Mouse (Mus musculus): ENCODE measurements around the gene Large1. TPM values are rescaled to one million over a fixed set of nuclear protein-coding genes. Genes with fewer than 3 reads are reported as not detected.

Large1 gene
- polyA plus RNA-seq, 1 experiment from 2014 or later = 11.0 TPM

GRCm38 (mm10) chr8:72899321-72899720 lies 454.0 kb downstream of the Large1 start:
- 94% methylated on average over 3 of the region's 3 CpGs for WGBS
- H3K27me3 ChIP-seq (ENCODE audit: control insufficient read depth, insufficient read depth, low read length) = no peaks in the 10 kb centered on the region
- H3K27ac ChIP-seq (ENCODE audit: low read depth, low read length) = no peak overlapping the region
- no peaks in the 10 kb centered on the region for H3K36me3 ChIP-seq (ENCODE audit: control insufficient read depth, insufficient read depth, low read length)
- no peak overlapping the region for H3K9ac ChIP-seq (ENCODE audit: low read length)
- H3K4me2 ChIP-seq (ENCODE audit: low read depth) = no peak overlapping the region
- ATAC-seq (ENCODE audit: insufficient read depth, low FRiP score, low TSS enrichment) (no peak), DNase-seq (ENCODE audit: low spot score) (no peak)
- no peaks in the 10 kb centered on the region for H3K4me1 ChIP-seq (ENCODE audit: control insufficient read depth, insufficient read depth, low read length)
- H3K4me3 ChIP-seq (ENCODE audit: low read depth, low read length) = no peak overlapping the region
- no peaks in the 10 kb centered on the region for H3K9me3 ChIP-seq (ENCODE audit: control insufficient read depth, low read length)

- Histone ChIP-seq H3K27ac (ENCODE audit: low read depth, low read length) (no peak overlapping the region), H3K9ac (ENCODE audit: low read length) (no peak overlapping the region), H3K27me3 (ENCODE audit: control insufficient read depth, insufficient read depth, low read length) (no peaks in the 10 kb centered on the region), H3K4me1 (ENCODE audit: control insufficient read depth, insufficient read depth, low read length) (no peaks in the 10 kb centered on the region), H3K4me2 (ENCODE audit: low read depth) (no peak overlapping the region), H3K36me3 (ENCODE audit: control insufficient read depth, insufficient read depth, low read length) (no peaks in the 10 kb centered on the region), H3K9me3 (ENCODE audit: control insufficient read depth, low read length) (no peaks in the 10 kb centered on the region), H3K4me3 (ENCODE audit: low read depth, low read length) (no peak overlapping the region)
- DNase-seq (ENCODE audit: low spot score) = no peak
- no peak for ATAC-seq (ENCODE audit: insufficient read depth, low FRiP score, low TSS enrichment)
- WGBS = 93% methylated on average over 2 of the region's 2 CpGs
Measured at GRCm38 (mm10) chr8:72883033-72883432, 470.3 kb downstream of the Large1 start.

GRCm38 (mm10) chr8:72873411-72873810 lies 479.9 kb downstream of the Large1 start:
- H3K4me3 ChIP-seq (ENCODE audit: low read depth, low read length) = no peak overlapping the region
- H3K27ac ChIP-seq (ENCODE audit: low read depth, low read length) = no peak overlapping the region
- DNase-seq (ENCODE audit: low spot score) = no peak
- WGBS = 92% methylated on average over 2 of the region's 2 CpGs
- H3K9ac ChIP-seq (ENCODE audit: low read length) = no peak overlapping the region
- no peak for ATAC-seq (ENCODE audit: insufficient read depth, low FRiP score, low TSS enrichment)
- no peaks in the 10 kb centered on the region for H3K36me3 ChIP-seq (ENCODE audit: control insufficient read depth, insufficient read depth, low read length)
- H3K4me1 ChIP-seq (ENCODE audit: control insufficient read depth, insufficient read depth, low read length) = no peaks in the 10 kb centered on the region
- H3K9me3 ChIP-seq (ENCODE audit: control insufficient read depth, low read length) = no peaks in the 10 kb centered on the region
- H3K4me2 ChIP-seq (ENCODE audit: low read depth) = no peak overlapping the region
- no peaks in the 10 kb centered on the region for H3K27me3 ChIP-seq (ENCODE audit: control insufficient read depth, insufficient read depth, low read length)

GRCm38 (mm10) chr8:72846881-72847280 lies 506.5 kb downstream of the Large1 start:
- H3K4me3 ChIP-seq (ENCODE audit: low read depth, low read length) = no peak overlapping the region
- no peaks in the 10 kb centered on the region for H3K27me3 ChIP-seq (ENCODE audit: control insufficient read depth, insufficient read depth, low read length)
- H3K4me1 ChIP-seq (ENCODE audit: control insufficient read depth, insufficient read depth, low read length) = no peaks in the 10 kb centered on the region
- no peak overlapping the region for H3K4me2 ChIP-seq (ENCODE audit: low read depth)
- no peak for DNase-seq (ENCODE audit: low spot score)
- no peak for ATAC-seq (ENCODE audit: insufficient read depth, low FRiP score, low TSS enrichment)
- no peaks in the 10 kb centered on the region for H3K36me3 ChIP-seq (ENCODE audit: control insufficient read depth, insufficient read depth, low read length)
- no peak overlapping the region for H3K27ac ChIP-seq (ENCODE audit: low read depth, low read length)
- H3K9me3 ChIP-seq (ENCODE audit: control insufficient read depth, low read length) = no peaks in the 10 kb centered on the region
- no peak overlapping the region for H3K9ac ChIP-seq (ENCODE audit: low read length)

GRCm38 (mm10) chr8:72835863-72836262 lies 517.5 kb downstream of the Large1 start:
- no peak for ATAC-seq (ENCODE audit: insufficient read depth, low FRiP score, low TSS enrichment)
- Histone ChIP-seq H3K4me1 (ENCODE audit: control insufficient read depth, insufficient read depth, low read length) (no peaks in the 10 kb centered on the region), H3K27ac (ENCODE audit: low read depth, low read length) (no peak overlapping the region), H3K27me3 (ENCODE audit: control insufficient read depth, insufficient read depth, low read length) (no peaks in the 10 kb centered on the region), H3K9me3 (ENCODE audit: control insufficient read depth, low read length) (no peaks in the 10 kb centered on the region), H3K9ac (ENCODE audit: low read length) (no peak overlapping the region), H3K4me3 (ENCODE audit: low read depth, low read length) (no peak overlapping the region), H3K36me3 (ENCODE audit: control insufficient read depth, insufficient read depth, low read length) (0 out of 2 replicates have a peak, but pooled peaks cover 2% of the 10 kb centered on the region), H3K4me2 (ENCODE audit: low read depth) (no peak overlapping the region)
- WGBS = 88% methylated on average over 4 of the region's 4 CpGs
- no peak for DNase-seq (ENCODE audit: low spot score)

- Histone ChIP-seq H3K27me3 (ENCODE audit: control insufficient read depth, insufficient read depth, low read length) (no peaks in the 10 kb centered on the region), H3K27ac (ENCODE audit: low read depth, low read length) (no peak overlapping the region), H3K36me3 (ENCODE audit: control insufficient read depth, insufficient read depth, low read length) (0 out of 2 replicates have a peak, but pooled peaks cover 2% of the 10 kb centered on the region), H3K4me2 (ENCODE audit: low read depth) (no peak overlapping the region), H3K9me3 (ENCODE audit: control insufficient read depth, low read length) (no peaks in the 10 kb centered on the region), H3K4me3 (ENCODE audit: low read depth, low read length) (no peak overlapping the region), H3K4me1 (ENCODE audit: control insufficient read depth, insufficient read depth, low read length) (no peaks in the 10 kb centered on the region), H3K9ac (ENCODE audit: low read length) (no peak overlapping the region)
- WGBS = 87% methylated on average over 2 of the region's 2 CpGs
- DNase-seq (ENCODE audit: low spot score) (no peak), ATAC-seq (ENCODE audit: insufficient read depth, low FRiP score, low TSS enrichment) (no peak)
Measured at GRCm38 (mm10) chr8:72833112-72833511, 520.2 kb downstream of the Large1 start.

GRCm38 (mm10) chr8:72832371-72832770 lies 521.0 kb downstream of the Large1 start:
- no peak overlapping the region for H3K4me2 ChIP-seq (ENCODE audit: low read depth)
- no peak overlapping the region for H3K9ac ChIP-seq (ENCODE audit: low read length)
- 0 out of 2 replicates have a peak, but pooled peaks cover 2% of the 10 kb centered on the region for H3K36me3 ChIP-seq (ENCODE audit: control insufficient read depth, insufficient read depth, low read length)
- ATAC-seq (ENCODE audit: insufficient read depth, low FRiP score, low TSS enrichment) (no peak), DNase-seq (ENCODE audit: low spot score) (no peak)
- no peaks in the 10 kb centered on the region for H3K27me3 ChIP-seq (ENCODE audit: control insufficient read depth, insufficient read depth, low read length)
- 86% methylated on average over 1 of the region's 1 CpGs for WGBS
- H3K9me3 ChIP-seq (ENCODE audit: control insufficient read depth, low read length) = no peaks in the 10 kb centered on the region
- no peak overlapping the region for H3K27ac ChIP-seq (ENCODE audit: low read depth, low read length)
- no peaks in the 10 kb centered on the region for H3K4me1 ChIP-seq (ENCODE audit: control insufficient read depth, insufficient read depth, low read length)
- no peak overlapping the region for H3K4me3 ChIP-seq (ENCODE audit: low read depth, low read length)

- WGBS = 89% methylated on average over 5 of the region's 5 CpGs
- Histone ChIP-seq H3K27ac (ENCODE audit: low read depth, low read length) (no peak overlapping the region), H3K4me3 (ENCODE audit: low read depth, low read length) (no peak overlapping the region), H3K4me2 (ENCODE audit: low read depth) (no peak overlapping the region), H3K27me3 (ENCODE audit: control insufficient read depth, insufficient read depth, low read length) (no peaks in the 10 kb centered on the region), H3K9ac (ENCODE audit: low read length) (no peak overlapping the region), H3K4me1 (ENCODE audit: control insufficient read depth, insufficient read depth, low read length) (no peaks in the 10 kb centered on the region), H3K9me3 (ENCODE audit: control insufficient read depth, low read length) (no peaks in the 10 kb centered on the region), H3K36me3 (ENCODE audit: control insufficient read depth, insufficient read depth, low read length) (no peaks in the 10 kb centered on the region)
- DNase-seq (ENCODE audit: low spot score) (no peak), ATAC-seq (ENCODE audit: insufficient read depth, low FRiP score, low TSS enrichment) (no peak)
Measured at GRCm38 (mm10) chr8:72817655-72818349, 535.5 kb downstream of the Large1 start.

- DNase-seq (ENCODE audit: low spot score) (no peak), ATAC-seq (ENCODE audit: insufficient read depth, low FRiP score, low TSS enrichment) (no peak)
- no peak overlapping the region for H3K27ac ChIP-seq (ENCODE audit: low read depth, low read length)
Measured at GRCm38 (mm10) chr8:72816679-72817078, 536.7 kb downstream of the Large1 start.

More at GRCm38 (mm10) chr8:72816679-72817078, 536.7 kb downstream of the Large1 start:
- no peaks in the 10 kb centered on the region for H3K9me3 ChIP-seq (ENCODE audit: control insufficient read depth, low read length)
- no peaks in the 10 kb centered on the region for H3K36me3 ChIP-seq (ENCODE audit: control insufficient read depth, insufficient read depth, low read length)
- H3K4me3 ChIP-seq (ENCODE audit: low read depth, low read length) = no peak overlapping the region
- no peak overlapping the region for H3K9ac ChIP-seq (ENCODE audit: low read length)
- H3K4me2 ChIP-seq (ENCODE audit: low read depth) = no peak overlapping the region
- no peaks in the 10 kb centered on the region for H3K27me3 ChIP-seq (ENCODE audit: control insufficient read depth, insufficient read depth, low read length)
- H3K4me1 ChIP-seq (ENCODE audit: control insufficient read depth, insufficient read depth, low read length) = no peaks in the 10 kb centered on the region

Data from neural tube, embryonic 11.5 days (tissue).